In genomic region chr10:22036256-22036655, GRCm38 (mm10) we compare ENCODE assay signal across 13 mouse cellular contexts. TPM values are rescaled to one million over a fixed set of nuclear protein-coding genes. Genes with fewer than 3 reads are reported as not detected.
DNase-seq lines count a peak whose midpoint lies in the region; ATAC-seq and TF ChIP-seq lines count a peak whose summit lies in the region.
"Not testable (repeated sequence)": the region's sequence is repeated elsewhere in the genome, so short reads cannot be mapped to it uniquely, and the experiment has no call there.
"Had no signal": no experiment of that assay in that cellular context is flagged by ENCODE, and none has a peak within 500 bp of the region (broad histone marks: within the 10 kb centered on the region; RNA-seq: fewer than 3 reads in every experiment).

No protein-coding gene starts in this region.

- ATAC-seq in hindbrain, postnatal 0 days; lung, postnatal 0 days: not testable (repeated sequence)

- TF ChIP-seq EP300 in lung, postnatal 0 days (IDR thresholded peaks at IDR 0.05): not testable (repeated sequence)

- not testable (repeated sequence) for H3K4me1 ChIP-seq in hindbrain, postnatal 0 days (ENCODE audit: insufficient read depth, low read length); lung, postnatal 0 days (ENCODE audit: insufficient read depth, low read depth, low read length)

- not testable (repeated sequence) for H3K9me3 ChIP-seq in hindbrain, postnatal 0 days (ENCODE audit: low read length); lung, postnatal 0 days (ENCODE audit: low read length)

- TF ChIP-seq CTCF in hindbrain, postnatal 0 days (IDR thresholded peaks at IDR 0.05; ENCODE audit: low read depth): peak; percentile 68
- TF ChIP-seq CTCF in lung, postnatal 0 days (IDR thresholded peaks at IDR 0.05): peak; percentile 74

- not testable (repeated sequence) for H3K27ac ChIP-seq in hindbrain, postnatal 0 days; lung, postnatal 0 days (ENCODE audit: low read length)

- not testable (repeated sequence) for H3K9ac ChIP-seq in hindbrain, postnatal 0 days (replicated peaks; ENCODE audit: low read length); lung, postnatal 0 days (replicated peaks; ENCODE audit: low read depth)

- H3K4me3 ChIP-seq in hindbrain, postnatal 0 days (ENCODE audit: low read length); lung, postnatal 0 days (ENCODE audit: low read depth, low read length): not testable (repeated sequence)

- not testable (repeated sequence) for H3K4me2 ChIP-seq in hindbrain, postnatal 0 days (ENCODE audit: low read depth, low read length); lung, postnatal 0 days (replicated peaks; ENCODE audit: low read depth, low read length)

- H3K27me3 ChIP-seq in hindbrain, postnatal 0 days (ENCODE audit: insufficient read depth, low read length); lung, postnatal 0 days (replicated peaks; ENCODE audit: insufficient read depth, low read length): not testable (repeated sequence)

- peak; percentile 17 for DNase-seq in MEL-GATA-1-ER (ENCODE audit: extremely low read depth, low read depth)
- peak; percentile 31 for DNase-seq in cerebellum, adult 9-11 months
- peak; percentile 40 to 59 for DNase-seq in frontal cortex, postnatal 36 days (ENCODE audit: low spot score in 2 of 2)
- peak; percentile 28 for DNase-seq in hindbrain, postnatal 0 days (ENCODE audit: low spot score)
- peak; percentile 20 for DNase-seq in layer of hippocampus, adult 9-11 months
- peak; percentile 69 for DNase-seq in lung, postnatal 0 days (ENCODE audit: low spot score)
- DNase-seq in retina, postnatal 1 day: peak; percentile 71
- DNase-seq in urinary bladder, postnatal 14 days (ENCODE audit: low spot score): peak; percentile 70

- WGBS in hindbrain, postnatal 0 days: 7% methylated on average over 3 of the region's 3 CpGs
- 3% methylated on average over 3 of the region's 3 CpGs for WGBS in lung, postnatal 0 days

- H3K36me3 ChIP-seq in hindbrain, postnatal 0 days (ENCODE audit: insufficient read depth, low read length); lung, postnatal 0 days (ENCODE audit: insufficient read depth, low read length): not testable (repeated sequence)

RNA-seq across cellular contexts. Expression of gene 4930444G20Rik, which starts 31.6 kb away (rescaled TPM):
- not detected in 2 replicates for total RNA-seq in hindbrain, postnatal 0 days (2014; rRNA removed)
- not detected in 2 replicates for polyA plus RNA-seq in hindbrain, postnatal 0 days (2015; fragmentation: Nextera tagmentation; extraction: Ambion mirVana)
- polyA plus RNA-seq in lung, postnatal 0 days (2015; fragmentation: Nextera tagmentation; extraction: Ambion mirVana): not detected in 2 replicates
- total RNA-seq: common myeloid progenitor, adult 5-6 weeks; gastrocnemius, postnatal 4 days had no signal
- polyA plus RNA-seq: kidney, embryonic 14.5 days; macrophage; Patski had no signal

Comparison
In these comparisons a context has a peak if more than half of its experiments do, and no peak if none do; other contexts are left out.
1. DNase-seq: peak in every context shown above with its lines; median percentile 71 in retina, postnatal 1 day; 70 in urinary bladder, postnatal 14 days; 69 in lung, postnatal 0 days; 50 in frontal cortex, postnatal 36 days; 31 in cerebellum, adult 9-11 months; 28 in hindbrain, postnatal 0 days; 20 in layer of hippocampus, adult 9-11 months; 17 in MEL-GATA-1-ER.